Mouse (Mus musculus) limb, embryonic 10.5 days (tissue): ENCODE data around the gene Arid2. TPM values are rescaled to one million over a fixed set of nuclear protein-coding genes. Genes with fewer than 3 reads are reported as not detected.
"Not testable (repeated sequence)": the region's sequence is repeated elsewhere in the genome, so short reads cannot be mapped to it uniquely, and the experiment has no call there.

Experiments used
- DNase-seq: peaks from one replicate; pipeline ENCODE4 v3.0.0-alpha.2; 2017; ENCODE audit warnings: low spot score
- H3K27ac ChIP-seq: fragments of 300-500 bp; sonication (generic); 2 replicates; pipeline ENCODE4 v1.5.1; 2016; ENCODE audit warnings: mild to moderate bottlenecking
- H3K27me3 ChIP-seq: fragments of 300-500 bp; sonication (generic); 2 replicates; pipeline ENCODE4 v1.6.1; 2016; ENCODE audit warnings: low read depth, mild to moderate bottlenecking; ENCODE audit not compliant: poor library complexity, severe bottlenecking
- H3K36me3 ChIP-seq: fragments of 300-500 bp; sonication (generic); 2 replicates; pipeline ENCODE4 v1.6.1; 2016; ENCODE audit warnings: mild to moderate bottlenecking, moderate library complexity
- H3K4me1 ChIP-seq: fragments of 300-500 bp; sonication (generic); 2 replicates; pipeline ENCODE4 v1.6.1; 2016
- H3K4me3 ChIP-seq: fragments of 300-500 bp; sonication (generic); 2 replicates; pipeline ENCODE4 v1.5.1; 2016; ENCODE audit warnings: mild to moderate bottlenecking, moderate library complexity
- H3K9me3 ChIP-seq: fragments of 300-500 bp; sonication (generic); replicated peaks from 2 replicates; pipeline ENCODE4 v1.6.1; 2016; ENCODE audit warnings: mild to moderate bottlenecking
- WGBS: fragments of 180-500 bp; shearing (Covaris S2); methylation state at CpG from one replicate; pipeline ENCODE4 v1.1.7; 2016; 5-methylcytosine and 5-hydroxymethylcytosine counted together
- microRNA-seq: library from miRNA; unstranded; fragments of <30 nt; microRNA quantifications from one replicate; pipeline ENCODE4, GENCODE M21; 2017
- polyA plus RNA-seq: library from polyadenylated mRNA; unstranded; fragments of >200 nt; fragmentation: Nextera tagmentation; extraction: Ambion mirVana; gene quantifications from 2 replicates; pipeline ENCODE4 v1.2.1, GENCODE M21; 2016

Gene Arid2
- polyA plus RNA-seq, 1 experiment from 2014 or later, result 34.9 TPM

DNA sequence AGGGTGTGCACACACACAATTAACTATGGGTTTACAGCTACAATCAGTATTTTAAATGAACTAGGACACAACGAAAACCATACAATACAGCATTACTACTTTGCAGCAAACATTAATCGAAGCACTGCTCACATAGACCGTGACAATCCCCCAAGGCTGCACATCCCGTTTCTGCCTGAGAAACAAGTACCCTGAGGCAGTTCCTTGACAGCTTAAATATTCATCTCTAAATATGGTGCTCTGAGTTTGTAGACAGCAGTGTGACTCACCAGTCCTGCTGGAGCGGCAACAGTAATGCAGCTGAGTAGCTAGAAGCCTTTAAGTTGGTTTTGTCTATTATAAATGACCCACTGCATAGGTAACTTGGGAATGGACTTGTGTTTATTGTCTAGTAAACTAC is 118.2 kb downstream of the Arid2 start:
- Histone ChIP-seq H3K4me1 (no peaks in the 10 kb centered on the region), H3K36me3 (peaks cover 73% of the 10 kb centered on the region), H3K4me3 (no peak overlapping the region), H3K27me3 (no peaks in the 10 kb centered on the region), H3K9me3 (no peaks in the 10 kb centered on the region), H3K27ac (no peak overlapping the region)
- 93% methylated on average over 5 of the region's 5 CpGs for WGBS
- no peak for DNase-seq

DNA sequence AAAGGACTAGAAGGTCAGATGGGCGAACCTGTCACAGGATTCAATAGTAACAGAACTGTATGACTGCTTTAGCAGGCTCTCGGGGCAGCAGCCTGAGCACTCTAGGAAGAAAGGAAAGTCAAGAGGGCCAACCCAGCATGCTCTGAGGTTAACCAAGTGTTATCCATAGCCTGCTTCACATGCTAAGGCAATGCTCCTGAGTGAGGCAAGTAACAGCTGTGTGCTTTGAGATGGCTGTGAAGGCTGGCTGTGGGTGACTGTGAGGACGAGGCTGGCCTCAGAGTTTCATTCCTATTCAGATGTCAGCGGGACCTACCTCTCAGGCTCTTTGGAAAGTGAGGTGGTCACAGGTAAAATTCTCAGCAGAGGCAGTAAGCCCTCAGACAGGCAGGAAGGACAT is 118.9 kb downstream of the Arid2 start:
- 81% methylated on average over 4 of the region's 4 CpGs for WGBS
- Histone ChIP-seq H3K4me1 (no peaks in the 10 kb centered on the region), H3K9me3 (no peaks in the 10 kb centered on the region), H3K27me3 (no peaks in the 10 kb centered on the region), H3K27ac (no peak overlapping the region), H3K36me3 (peaks cover 75% of the 10 kb centered on the region), H3K4me3 (no peak overlapping the region)
- DNase-seq, result no peak

DNA sequence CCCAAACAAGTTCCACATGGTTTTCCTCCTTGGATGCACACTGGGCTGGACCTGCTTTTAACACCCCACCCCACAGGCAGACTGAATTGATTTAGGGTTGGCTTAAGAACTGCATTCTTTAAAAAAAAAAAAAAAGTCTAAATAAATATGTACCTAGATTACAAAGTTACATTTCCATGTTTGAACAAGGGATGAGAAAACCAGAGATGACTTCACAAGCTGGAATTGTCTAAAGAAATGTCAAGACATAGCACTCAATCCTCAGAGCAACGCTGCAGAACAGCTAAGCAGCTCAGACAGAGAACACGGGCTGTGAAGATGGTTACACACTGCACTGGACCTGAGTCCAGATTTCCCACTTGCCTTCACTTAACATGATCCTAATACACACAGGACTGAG is 119.8 kb downstream of the Arid2 start:
- no peak overlapping the region for H3K4me3 ChIP-seq
- H3K4me1 ChIP-seq, result no peaks in the 10 kb centered on the region
- no peak overlapping the region for H3K27ac ChIP-seq
- no peaks in the 10 kb centered on the region for H3K9me3 ChIP-seq
- H3K36me3 ChIP-seq, result peaks cover 77% of the 10 kb centered on the region
- no peak for DNase-seq
- WGBS, result 85% methylated on average over 2 of the region's 2 CpGs
- no peaks in the 10 kb centered on the region for H3K27me3 ChIP-seq

GRCm38 (mm10) chr15:96408717-96409121 is 121.4 kb downstream of the Arid2 start:
- Histone ChIP-seq H3K4me1 (no peaks in the 10 kb centered on the region), H3K27me3 (no peaks in the 10 kb centered on the region), H3K4me3 (no peak overlapping the region), H3K36me3 (peaks cover 77% of the 10 kb centered on the region), H3K9me3 (no peaks in the 10 kb centered on the region), H3K27ac (no peak overlapping the region)
- DNase-seq, result no peak
- WGBS, result 92% methylated on average over 6 of the region's 6 CpGs

GRCm38 (mm10) chr15:96418161-96418560 is 130.8 kb downstream of the Arid2 start:
- Histone ChIP-seq H3K4me1 (no peaks in the 10 kb centered on the region), H3K36me3 (peaks cover 99% of the 10 kb centered on the region)

GRCm38 (mm10) chr15:96419920-96420319 is 132.6 kb downstream of the Arid2 start:
- Histone ChIP-seq H3K4me1 (no peaks in the 10 kb centered on the region), H3K27ac (no peak overlapping the region), H3K9me3 (no peaks in the 10 kb centered on the region), H3K27me3 (no peaks in the 10 kb centered on the region), H3K4me3 (no peak overlapping the region), H3K36me3 (peaks cover 99% of the 10 kb centered on the region)
- peak; percentile 28 for DNase-seq
- 94% methylated on average over 8 of the region's 8 CpGs for WGBS

More at GRCm38 (mm10) chr15:96418161-96418560, 130.8 kb downstream of the Arid2 start:
- Histone ChIP-seq H3K4me3 (no peak overlapping the region), H3K27ac (no peak overlapping the region), H3K9me3 (no peaks in the 10 kb centered on the region), H3K27me3 (no peaks in the 10 kb centered on the region)
- DNase-seq, result no peak
- 94% methylated on average over 12 of the region's 12 CpGs for WGBS

DNA sequence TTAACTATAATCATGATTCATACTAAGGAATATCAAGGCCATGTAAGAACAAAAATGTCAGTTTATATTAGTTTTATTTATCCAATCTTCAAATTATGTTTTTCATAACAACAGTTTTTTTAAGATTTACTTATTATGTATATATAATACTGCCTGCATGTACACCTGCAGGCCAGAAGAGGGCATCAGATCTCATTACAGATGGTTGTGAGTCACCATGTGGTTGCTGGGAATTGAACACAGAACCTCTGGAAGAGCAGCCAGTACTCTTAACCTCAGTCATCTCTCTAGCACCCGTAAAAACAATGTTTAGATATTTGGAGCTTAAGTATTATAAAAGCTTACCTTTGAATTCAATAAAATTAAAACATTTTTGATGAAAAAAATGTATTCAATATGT is 146.9 kb downstream of the Arid2 start:
- Histone ChIP-seq H3K27ac (no peak overlapping the region), H3K4me1 (no peaks in the 10 kb centered on the region), H3K4me3 (no peak overlapping the region), H3K27me3 (no peaks in the 10 kb centered on the region), H3K36me3 (peaks cover 81% of the 10 kb centered on the region), H3K9me3 (no peaks in the 10 kb centered on the region)
- 91% methylated on average over 1 of the region's 1 CpGs for WGBS
- DNase-seq, result no peak

GRCm38 (mm10) chr15:96441480-96441879 is 154.2 kb downstream of the Arid2 start:
- WGBS, result 81% methylated on average over 6 of the region's 6 CpGs
- not testable (repeated sequence) for H3K27ac ChIP-seq, H3K9me3 ChIP-seq, H3K4me1 ChIP-seq, H3K4me3 ChIP-seq, DNase-seq, H3K27me3 ChIP-seq
- peaks cover 80% of the 10 kb centered on the region for H3K36me3 ChIP-seq

GRCm38 (mm10) chr15:96446785-96447184 is 159.5 kb downstream of the Arid2 start:
- Histone ChIP-seq H3K4me3 (no peak overlapping the region), H3K9me3 (no peaks in the 10 kb centered on the region), H3K4me1 (no peaks in the 10 kb centered on the region), H3K27ac (no peak overlapping the region), H3K36me3 (peaks cover 78% of the 10 kb centered on the region), H3K27me3 (no peaks in the 10 kb centered on the region)
- 85% methylated on average over 10 of the region's 10 CpGs for WGBS
- DNase-seq, result no peak

DNA sequence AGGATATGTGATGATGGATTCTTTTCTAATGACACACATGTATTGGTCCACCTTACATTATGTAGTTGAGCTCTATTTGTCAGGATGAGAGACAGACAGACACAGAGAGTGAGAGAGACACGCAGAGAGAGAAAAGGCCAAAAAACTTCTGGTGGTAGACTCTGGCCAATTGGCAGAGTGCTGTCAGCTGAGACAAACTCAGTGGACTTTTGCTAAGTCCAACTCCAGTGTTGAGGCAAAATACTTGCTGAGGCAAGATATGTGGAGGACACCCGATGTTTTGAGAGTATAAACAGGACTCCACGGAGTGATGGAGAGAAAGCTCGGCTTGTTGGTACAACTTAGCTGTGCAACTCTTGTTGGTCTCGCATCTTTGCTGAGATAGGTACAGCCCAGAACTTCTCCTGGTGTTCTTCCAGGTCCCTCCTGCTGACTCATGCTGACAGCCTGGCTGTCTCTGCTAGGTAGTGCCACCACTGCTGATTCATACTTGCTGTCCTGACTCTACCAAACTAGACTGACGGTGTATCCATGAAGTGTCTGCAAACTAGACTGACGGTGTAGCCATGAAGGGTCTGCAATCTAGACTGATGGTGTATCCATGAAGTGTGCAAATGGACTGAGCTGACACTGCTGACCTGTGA is 161.5 kb downstream of the Arid2 start:
- Histone ChIP-seq H3K4me1 (no peaks in the 10 kb centered on the region), H3K27me3 (no peaks in the 10 kb centered on the region), H3K4me3 (no peak overlapping the region), H3K9me3 (no peaks in the 10 kb centered on the region), H3K36me3 (peaks cover 66% of the 10 kb centered on the region), H3K27ac (no peak overlapping the region)
- 93% methylated on average over 7 of the region's 7 CpGs for WGBS
- no peak for DNase-seq

DNA sequence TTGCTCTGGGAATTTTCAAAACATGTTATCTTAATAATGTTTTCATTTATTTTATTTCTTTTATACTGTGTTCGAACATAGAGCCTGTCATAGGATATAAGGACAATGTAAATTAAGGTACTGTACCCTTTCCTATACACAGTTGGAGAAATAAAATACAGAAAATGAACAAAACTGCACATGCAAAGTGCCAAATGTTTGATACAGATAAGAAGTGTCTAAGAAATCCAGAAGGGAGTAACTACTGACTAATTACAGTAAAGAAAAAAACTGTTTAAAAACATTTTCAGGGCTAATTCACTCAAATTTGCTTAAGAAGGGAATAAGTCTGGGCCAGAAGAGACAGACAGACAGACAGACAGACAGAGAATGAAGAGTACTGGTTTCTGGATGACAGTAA is 166.0 kb downstream of the Arid2 start:
- WGBS, result 90% methylated on average over 1 of the region's 1 CpGs
- H3K27me3 ChIP-seq, result no peaks in the 10 kb centered on the region
- no peak overlapping the region for H3K4me3 ChIP-seq
- no peak for DNase-seq
- no peaks in the 10 kb centered on the region for H3K9me3 ChIP-seq
- peaks cover 6% of the 10 kb centered on the region for H3K4me1 ChIP-seq
- peaks cover 52% of the 10 kb centered on the region for H3K36me3 ChIP-seq
- H3K27ac ChIP-seq, result no peak overlapping the region

Small RNA genes lying within 50 kb of the gene (microRNA-seq; reads per million reads assigned to microRNA genes)
- not detected for gene Gm25397

Other genes starting within 250 kb of the Arid2 start
- gene Scaf11, start 173.3 kb downstream of the Arid2 start, polyA plus RNA-seq, result 119 and 125 TPM in 2 replicates